Mouse (Mus musculus) lung, postnatal 14 days (tissue): ENCODE measurements around the gene Hoxa10.

ENCODE experiments used
- DNase-seq: peaks from one replicate; pipeline ENCODE4 v3.0.0; 2021

Hoxa10 gene

GRCm38 (mm10) chr6:52240389-52241000 lies at the start of gene Hoxa10:
Hoxa10 (minus strand) TSS chr6:52240854.
- peak; percentile 85 for DNase-seq

GRCm38 (mm10) chr6:52290186-52290585 lies 49.5 kb upstream of the Hoxa10 start:
- no peak for DNase-seq

GRCm38 (mm10) chr6:52283896-52284295 lies 43.2 kb upstream of the Hoxa10 start:
- no peak for DNase-seq

- DNase-seq, result no peak
These were observed 40.4 kb upstream of the Hoxa10 start for GRCm38 (mm10) chr6:52281084-52281483.

GRCm38 (mm10) chr6:52276920-52277319 lies 36.3 kb upstream of the Hoxa10 start:
- DNase-seq, result no peak

GRCm38 (mm10) chr6:52276382-52276781 lies 35.7 kb upstream of the Hoxa10 start:
- no peak for DNase-seq

- no peak for DNase-seq
These were observed 35.1 kb upstream of the Hoxa10 start for GRCm38 (mm10) chr6:52275563-52276280.

GRCm38 (mm10) chr6:52274576-52274975 lies 33.9 kb upstream of the Hoxa10 start:
- no peak for DNase-seq

GRCm38 (mm10) chr6:52273656-52274280 lies 33.1 kb upstream of the Hoxa10 start:
- DNase-seq, result no peak

- DNase-seq, result no peak
These were observed 32.4 kb upstream of the Hoxa10 start for GRCm38 (mm10) chr6:52272766-52273655.

GRCm38 (mm10) chr6:52270494-52271480 lies 30.1 kb upstream of the Hoxa10 start:
- DNase-seq, result peak; percentile 80

GRCm38 (mm10) chr6:52268756-52269155 lies 28.1 kb upstream of the Hoxa10 start:
- DNase-seq, result no peak

GRCm38 (mm10) chr6:52268341-52268740 lies 27.7 kb upstream of the Hoxa10 start:
- DNase-seq, result no peak

GRCm38 (mm10) chr6:52267691-52268090 lies 27.0 kb upstream of the Hoxa10 start:
- DNase-seq, result no peak

- no peak for DNase-seq
These were observed 26.6 kb upstream of the Hoxa10 start for GRCm38 (mm10) chr6:52267221-52267620.

- DNase-seq, result no peak
These were observed 26.0 kb upstream of the Hoxa10 start for GRCm38 (mm10) chr6:52266666-52266985.

- no peak for DNase-seq
These were observed 25.4 kb upstream of the Hoxa10 start for GRCm38 (mm10) chr6:52265913-52266665.

GRCm38 (mm10) chr6:52265306-52265912 lies 24.8 kb upstream of the Hoxa10 start:
- DNase-seq, result no peak

GRCm38 (mm10) chr6:52264106-52264790 lies 23.6 kb upstream of the Hoxa10 start:
- no peak for DNase-seq

- DNase-seq, result no peak
These were observed 22.6 kb upstream of the Hoxa10 start for GRCm38 (mm10) chr6:52263321-52263585.
